Mouse (Mus musculus): ENCODE data around the gene Secisbp2l. TPM values are rescaled to one million over a fixed set of nuclear protein-coding genes. Genes with fewer than 3 reads are reported as not detected.

Secisbp2l gene
- total and polyA plus RNA-seq, 2 experiments from 2014 or later = 29.2 to 57.9 TPM

DNA sequence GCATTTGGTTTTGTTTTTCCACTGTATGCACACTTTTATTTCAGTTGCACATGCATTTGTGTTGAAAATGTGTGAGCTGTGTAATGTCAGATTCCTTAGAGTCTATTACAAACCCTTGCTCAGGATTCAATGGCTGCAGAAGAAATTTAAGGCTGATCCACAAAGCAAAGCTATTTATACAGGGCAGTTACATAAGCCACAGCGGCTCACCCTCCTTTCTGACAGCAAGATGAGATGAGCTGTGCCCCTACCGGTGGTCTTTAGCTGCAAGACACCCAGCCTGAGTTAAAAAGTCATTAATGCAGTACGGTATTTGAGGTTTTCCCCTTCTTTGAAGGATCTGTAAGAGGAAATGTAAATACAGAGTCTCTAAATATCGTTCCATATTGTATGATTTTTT is 1.2 kb upstream of the Secisbp2l start:
- Histone ChIP-seq H3K9me3 (ENCODE audit: low read length) (no peaks in the 10 kb centered on the region), H3K27ac (ENCODE audit: low read depth, low read length) (no peak overlapping the region), H3K4me2 (ENCODE audit: low read depth, low read length, poor library complexity, severe bottlenecking) (no peak overlapping the region), H3K27me3 (ENCODE audit: insufficient read depth, low read length) (no peaks in the 10 kb centered on the region), H3K36me3 (ENCODE audit: insufficient read depth, low read length) (no peaks in the 10 kb centered on the region), H3K9ac (replicated peaks; ENCODE audit: low read length, poor library complexity, severe bottlenecking) (no peak overlapping the region), H3K4me1 (ENCODE audit: insufficient read depth, low read length) (peaks cover 11% of the 10 kb centered on the region), H3K4me3 (ENCODE audit: low read depth, low read length) (no peak overlapping the region)
- ATAC-seq (ENCODE audit: low FRiP score) = no peak
- no peak for DNase-seq (ENCODE audit: low spot score)
- WGBS = 49% methylated on average over 4 of the region's 4 CpGs
- TF ChIP-seq CTCF (IDR thresholded peaks at IDR 0.05) = peak; percentile 52

DNA sequence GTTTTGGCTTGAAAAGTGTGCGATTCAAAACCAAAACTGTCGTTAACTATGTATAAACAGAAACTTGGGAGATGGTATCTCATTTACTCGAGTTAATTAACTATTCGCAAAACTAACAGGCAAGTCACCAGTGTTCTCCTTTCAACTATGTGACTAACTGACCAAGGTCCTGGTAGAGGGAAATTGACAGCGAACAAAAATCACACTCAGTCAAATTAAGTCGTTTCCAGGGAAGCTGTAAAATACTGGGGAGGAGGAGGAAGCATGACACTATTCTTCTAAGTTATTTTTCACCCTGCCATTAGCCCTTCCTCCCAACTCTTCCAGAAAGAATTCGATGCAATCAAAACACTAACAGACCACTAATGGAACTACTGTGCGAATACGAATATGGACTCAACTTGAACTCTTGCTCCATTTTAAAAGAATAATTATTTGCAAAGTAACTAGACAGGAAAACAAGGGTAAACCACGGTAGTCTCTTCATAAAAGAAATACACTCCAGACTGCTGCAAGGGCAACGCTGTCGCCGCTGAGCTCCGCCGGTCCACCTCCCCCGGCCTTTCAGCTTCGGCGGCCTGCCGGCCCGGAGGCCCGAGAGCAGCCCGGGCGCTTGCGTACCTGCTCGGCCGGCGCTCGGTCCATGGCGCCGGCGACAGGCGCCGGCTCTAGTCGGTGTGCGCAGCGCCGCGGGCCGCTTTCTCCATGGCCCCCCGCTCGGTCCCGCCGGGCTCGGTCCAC is 522 bp downstream of the Secisbp2l start:
- peak overlapping the region; percentile 90 for H3K4me3 ChIP-seq (ENCODE audit: low read depth, low read length)
- peak overlapping the region; percentile 87 for H3K9ac ChIP-seq (replicated peaks; ENCODE audit: low read length, poor library complexity, severe bottlenecking)
- H3K9me3 ChIP-seq (ENCODE audit: low read length) = no peaks in the 10 kb centered on the region
- WGBS = 4% methylated on average over 44 of the region's 44 CpGs
- H3K4me2 ChIP-seq (ENCODE audit: low read depth, low read length, poor library complexity, severe bottlenecking) = peak overlapping the region; percentile 65
- H3K4me1 ChIP-seq (ENCODE audit: insufficient read depth, low read length) = peaks cover 11% of the 10 kb centered on the region
- peak overlapping the region; percentile 71 for H3K27ac ChIP-seq (ENCODE audit: low read depth, low read length)
- no peak for TF ChIP-seq CTCF (IDR thresholded peaks at IDR 0.05)
- no peaks in the 10 kb centered on the region for H3K27me3 ChIP-seq (ENCODE audit: insufficient read depth, low read length)
- no peak for ATAC-seq (ENCODE audit: low FRiP score)
- DNase-seq (ENCODE audit: low spot score) = no peak
- no peaks in the 10 kb centered on the region for H3K36me3 ChIP-seq (ENCODE audit: insufficient read depth, low read length)

DNA sequence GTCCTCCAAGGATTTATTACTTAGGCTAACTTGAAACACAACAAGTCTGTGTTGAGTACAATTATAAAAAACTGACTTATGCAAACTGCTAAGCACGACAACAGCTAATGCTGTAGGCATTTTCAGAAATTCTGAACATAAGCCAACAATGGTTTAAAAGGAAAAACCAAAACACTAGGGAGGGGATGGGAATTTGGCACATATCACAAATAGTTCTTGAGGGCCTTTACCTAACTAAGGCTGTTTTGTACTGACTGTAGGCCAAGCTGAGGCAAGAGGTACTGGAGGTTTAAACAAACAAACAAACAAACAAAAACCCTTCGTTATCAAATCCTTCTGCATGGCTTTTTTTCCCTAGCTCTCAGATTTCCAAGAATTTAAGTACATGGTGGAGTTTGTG is 1.7 kb downstream of the Secisbp2l start:
- no peak overlapping the region for H3K4me3 ChIP-seq (ENCODE audit: low read depth, low read length)
- no peak overlapping the region for H3K27ac ChIP-seq (ENCODE audit: low read depth, low read length)
- no peak for TF ChIP-seq CTCF (IDR thresholded peaks at IDR 0.05)
- H3K4me2 ChIP-seq (ENCODE audit: low read depth, low read length, poor library complexity, severe bottlenecking) = peak overlapping the region; percentile 65
- no peaks in the 10 kb centered on the region for H3K9me3 ChIP-seq (ENCODE audit: low read length)
- 65% methylated on average over 2 of the region's 2 CpGs for whole genome bisulfite sequencing
- H3K36me3 ChIP-seq (ENCODE audit: insufficient read depth, low read length) = no peaks in the 10 kb centered on the region
- no peak for DNase-seq (ENCODE audit: low spot score)
- H3K4me1 ChIP-seq (ENCODE audit: insufficient read depth, low read length) = peaks cover 11% of the 10 kb centered on the region
- H3K27me3 ChIP-seq (ENCODE audit: insufficient read depth, low read length) = no peaks in the 10 kb centered on the region
- no peak overlapping the region for H3K9ac ChIP-seq (replicated peaks; ENCODE audit: low read length, poor library complexity, severe bottlenecking)
- no peak for ATAC-seq (ENCODE audit: low FRiP score)

DNA sequence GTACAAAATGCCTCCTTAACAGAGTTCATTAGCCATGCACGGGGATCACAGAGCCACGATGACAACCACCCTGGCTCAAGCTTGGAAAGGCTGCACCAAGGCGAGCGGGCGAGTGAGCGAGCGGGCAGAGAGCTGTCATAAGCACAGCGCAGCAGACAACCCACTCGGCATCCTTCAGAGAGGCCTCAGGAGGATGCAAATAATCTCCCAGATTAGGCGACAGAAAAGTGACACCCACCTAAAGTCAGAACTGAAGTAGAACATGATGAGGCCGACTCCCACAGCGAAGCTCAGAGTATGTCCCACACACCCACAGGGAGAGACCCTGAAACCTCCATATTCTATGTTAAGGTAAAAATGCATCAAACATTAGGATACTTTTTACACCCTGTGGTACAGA is 4.3 kb downstream of the Secisbp2l start:
- TF ChIP-seq CTCF (IDR thresholded peaks at IDR 0.05) = no peak
- no peak for DNase-seq (ENCODE audit: low spot score)
- H3K27me3 ChIP-seq (ENCODE audit: insufficient read depth, low read length) = no peaks in the 10 kb centered on the region
- H3K4me3 ChIP-seq (ENCODE audit: low read depth, low read length) = no peak overlapping the region
- H3K9ac ChIP-seq (replicated peaks; ENCODE audit: low read length, poor library complexity, severe bottlenecking) = no peak overlapping the region
- no peak overlapping the region for H3K27ac ChIP-seq (ENCODE audit: low read depth, low read length)
- no peak overlapping the region for H3K4me2 ChIP-seq (ENCODE audit: low read depth, low read length, poor library complexity, severe bottlenecking)
- H3K4me1 ChIP-seq (ENCODE audit: insufficient read depth, low read length) = peaks cover 11% of the 10 kb centered on the region
- no peaks in the 10 kb centered on the region for H3K9me3 ChIP-seq (ENCODE audit: low read length)
- peaks cover 8% of the 10 kb centered on the region; the same call in 1 of the 2 replicates for H3K36me3 ChIP-seq (ENCODE audit: insufficient read depth, low read length)
- WGBS = 88% methylated on average over 12 of the region's 12 CpGs
- no peak for ATAC-seq (ENCODE audit: low FRiP score)

DNA sequence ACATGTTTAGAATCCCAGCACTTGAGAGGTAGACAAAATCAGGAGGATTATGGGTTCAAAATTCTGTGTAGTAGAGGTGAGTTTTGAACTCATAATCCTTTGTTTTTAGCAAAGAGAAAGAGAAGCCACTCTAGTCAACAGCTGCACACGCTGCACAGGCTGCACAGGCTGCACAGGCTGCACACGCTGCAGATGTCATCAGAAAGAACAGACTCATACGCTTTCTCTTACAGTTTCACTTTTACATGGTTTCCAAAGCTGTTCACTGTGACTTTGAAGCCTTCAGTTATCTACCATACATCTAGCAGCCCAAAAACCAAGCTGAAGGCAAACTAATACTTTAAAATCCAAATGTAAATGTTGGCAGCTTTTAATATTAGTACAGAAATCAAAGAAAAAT is 5.7 kb downstream of the Secisbp2l start:
- 99% methylated on average over 3 of the region's 3 CpGs for WGBS
- H3K27me3 ChIP-seq (ENCODE audit: insufficient read depth, low read length) = no peaks in the 10 kb centered on the region
- no peak for DNase-seq (ENCODE audit: low spot score)
- H3K4me3 ChIP-seq (ENCODE audit: low read depth, low read length) = no peak overlapping the region
- ATAC-seq (ENCODE audit: low FRiP score) = no peak
- H3K4me2 ChIP-seq (ENCODE audit: low read depth, low read length, poor library complexity, severe bottlenecking) = no peak overlapping the region
- peaks cover 17% of the 10 kb centered on the region for H3K36me3 ChIP-seq (ENCODE audit: insufficient read depth, low read length)
- H3K27ac ChIP-seq (ENCODE audit: low read depth, low read length) = no peak overlapping the region
- no peak for TF ChIP-seq CTCF (IDR thresholded peaks at IDR 0.05)
- H3K9me3 ChIP-seq (ENCODE audit: low read length) = no peaks in the 10 kb centered on the region
- peaks cover 11% of the 10 kb centered on the region for H3K4me1 ChIP-seq (ENCODE audit: insufficient read depth, low read length)
- H3K9ac ChIP-seq (replicated peaks; ENCODE audit: low read length, poor library complexity, severe bottlenecking) = no peak overlapping the region

DNA sequence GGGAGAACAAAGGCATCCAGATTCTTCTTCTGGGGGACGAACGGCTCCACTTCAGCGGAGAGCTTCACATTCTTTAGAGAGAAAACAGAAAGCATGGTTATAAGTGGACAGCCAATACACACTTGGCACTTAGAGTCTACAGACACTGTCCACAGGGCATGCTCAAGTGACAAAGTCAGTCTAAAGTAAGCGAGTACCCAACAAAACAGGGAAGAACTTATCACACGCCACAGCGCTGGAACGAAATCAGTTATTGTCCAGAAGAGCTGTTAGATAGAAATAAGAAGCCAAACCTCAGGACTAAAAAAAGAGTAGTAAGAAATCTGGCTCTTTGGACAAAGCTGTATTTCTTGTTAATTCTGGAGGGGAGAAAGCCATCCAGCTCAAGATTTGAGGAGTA is 7.0 kb downstream of the Secisbp2l start:
- no peak for DNase-seq (ENCODE audit: low spot score)
- Histone ChIP-seq H3K27ac (ENCODE audit: low read depth, low read length) (no peak overlapping the region), H3K4me3 (ENCODE audit: low read depth, low read length) (no peak overlapping the region), H3K4me1 (ENCODE audit: insufficient read depth, low read length) (peaks cover 3% of the 10 kb centered on the region; the same call in 1 of the 2 replicates), H3K36me3 (ENCODE audit: insufficient read depth, low read length) (peaks cover 24% of the 10 kb centered on the region), H3K9me3 (ENCODE audit: low read length) (no peaks in the 10 kb centered on the region), H3K27me3 (ENCODE audit: insufficient read depth, low read length) (no peaks in the 10 kb centered on the region), H3K4me2 (ENCODE audit: low read depth, low read length, poor library complexity, severe bottlenecking) (no peak overlapping the region), H3K9ac (replicated peaks; ENCODE audit: low read length, poor library complexity, severe bottlenecking) (no peak overlapping the region)
- no peak for TF ChIP-seq CTCF (IDR thresholded peaks at IDR 0.05)
- no peak for ATAC-seq (ENCODE audit: low FRiP score)
- WGBS = 91% methylated on average over 7 of the region's 7 CpGs

Data from midbrain, postnatal 0 days (tissue).